1 mouse cellular context compared by ENCODE assay signal in the genomic region with DNA sequence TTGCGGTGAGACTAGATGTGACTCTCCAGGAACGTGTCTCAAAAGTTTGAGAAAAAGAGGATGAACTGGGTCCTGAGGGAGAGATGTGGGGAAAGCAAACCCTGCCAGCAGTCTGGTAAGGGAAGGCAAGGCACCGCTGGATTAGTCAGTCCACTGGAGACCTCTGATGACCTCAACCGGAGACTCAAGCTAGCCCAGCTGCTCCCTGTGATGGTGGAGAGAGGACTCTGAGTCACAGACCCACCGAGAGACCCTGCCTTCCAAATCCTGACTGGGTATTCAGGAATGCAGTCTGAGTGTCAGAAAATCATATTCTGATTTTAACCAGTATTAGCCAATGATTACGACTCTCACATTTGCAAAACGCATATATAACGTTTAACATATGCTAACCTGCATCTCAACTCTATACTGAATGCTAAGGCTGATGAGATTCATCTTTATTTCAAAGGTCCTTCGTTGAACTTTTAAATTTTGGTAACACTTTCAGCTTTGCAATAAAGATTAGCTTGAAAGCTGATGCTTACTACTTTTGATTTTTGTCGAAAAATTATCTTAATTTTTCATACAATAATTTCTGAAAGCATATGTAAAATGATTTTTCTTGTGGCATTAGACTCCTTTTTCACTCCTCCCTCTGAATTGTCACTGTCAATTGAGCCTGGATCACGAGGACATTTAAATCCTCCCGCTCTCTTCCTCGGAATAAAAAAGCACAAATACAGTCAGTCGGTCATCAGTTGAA.
TF ChIP-seq lines count a peak whose summit lies in the region.

No protein-coding gene starts in this region.

TF ChIP-seq in MEL, 35 proteins besides CTCF, POLR2A, EP300 and RAD21:
- TF ChIP-seq JUND (IDR thresholded peaks at IDR 0.05; ENCODE audit: low read depth, low read length): no peak
- TF ChIP-seq CHD1 (IDR thresholded peaks at IDR 0.05; ENCODE audit: low read depth, low read length): no peak
- TF ChIP-seq MAX (IDR thresholded peaks at IDR 0.05; ENCODE audit: low read length): 0 out of 2 replicates have a peak, but pooled peaks have one; percentile 32
- TF ChIP-seq USF1 (IDR thresholded peaks at IDR 0.05; ENCODE audit: low read depth, low read length): 0 out of 2 replicates have a peak, but pooled peaks have one; percentile 19
